Mouse (Mus musculus) hindbrain, embryonic 14.5 days (tissue): ENCODE measurements around the gene Slc5a5. TPM values are rescaled to one million over a fixed set of nuclear protein-coding genes. Genes with fewer than 3 reads are reported as not detected.

Experiments used
- ATAC-seq: fragments of 200-750 bp; cut with Nextera tagmentation; 2 replicates; pipeline ENCODE4 v1.8.0; 2017; ENCODE audit warnings: moderate number of reproducible peaks, mild to moderate bottlenecking, moderate TSS enrichment, moderate library complexity; ENCODE audit not compliant: low FRiP score
- DNase-seq: peaks from one replicate; pipeline ENCODE4 v3.0.0-alpha.2; 2015; ENCODE audit warnings: low spot score
- H3K27ac ChIP-seq: fragments of 300-500 bp; sonication (generic); 2 replicates; pipeline ENCODE4 v1.5.1; 2014; ENCODE audit warnings: mild to moderate bottlenecking, moderate library complexity
- H3K27me3 ChIP-seq: fragments of 300-500 bp; sonication (generic); 2 replicates; pipeline ENCODE4 v1.6.1; 2014; ENCODE audit warnings: mild to moderate bottlenecking, low read length, mixed read lengths; ENCODE audit not compliant: control insufficient read depth, insufficient read depth
- H3K36me3 ChIP-seq: fragments of 300-500 bp; sonication (generic); replicated peaks from 2 replicates; pipeline ENCODE4 v1.6.1; 2014; ENCODE audit not compliant: control insufficient read depth, insufficient read depth
- H3K4me1 ChIP-seq: fragments of 300-500 bp; sonication (generic); replicated peaks from 2 replicates; pipeline ENCODE4 v1.6.1; 2014; ENCODE audit warnings: antibody characterized with exemption, low read length, mixed read lengths; ENCODE audit not compliant: control insufficient read depth, insufficient read depth
- H3K4me2 ChIP-seq: fragments of 300-500 bp; sonication (generic); replicated peaks from 2 replicates; pipeline ENCODE4 v1.6.1; 2014; ENCODE audit warnings: mild to moderate bottlenecking, moderate library complexity
- H3K4me3 ChIP-seq: fragments of 300-500 bp; sonication (generic); replicated peaks from 2 replicates; pipeline ENCODE4 v1.5.1; 2014; ENCODE audit warnings: mild to moderate bottlenecking, low read length
- H3K9ac ChIP-seq: fragments of 300-500 bp; sonication (generic); 2 replicates; pipeline ENCODE4 v1.6.1; 2014
- H3K9me3 ChIP-seq: fragments of 300-500 bp; sonication (generic); 2 replicates; pipeline ENCODE4 v1.6.1; 2016; ENCODE audit warnings: low read length; ENCODE audit not compliant: control insufficient read depth
- WGBS: fragments of 180-500 bp; shearing (Covaris S2); extraction: QIAGEN DNeasy Blood & Tissue Kit; methylation state at CpG from one replicate; pipeline ENCODE4 v1.1.7; 2014; 5-methylcytosine and 5-hydroxymethylcytosine counted together
- microRNA counts: library from miRNA; unstranded; fragments of <30 nt; microRNA quantifications from one replicate; lab custom pipeline; 2016
- microRNA-seq: library from miRNA; unstranded; fragments of <30 nt; microRNA quantifications from one replicate; pipeline ENCODE4, GENCODE M21; 2016
- polyA plus RNA-seq: library from polyadenylated mRNA; unstranded; fragments of >200 nt; fragmentation: Nextera tagmentation; extraction: Ambion mirVana; gene quantifications from 2 replicates; pipeline ENCODE4 v1.2.1, GENCODE M21; 2014

Slc5a5 gene
- polyA plus RNA-seq, 1 experiment from 2014 or later: 1.5 TPM

DNA sequence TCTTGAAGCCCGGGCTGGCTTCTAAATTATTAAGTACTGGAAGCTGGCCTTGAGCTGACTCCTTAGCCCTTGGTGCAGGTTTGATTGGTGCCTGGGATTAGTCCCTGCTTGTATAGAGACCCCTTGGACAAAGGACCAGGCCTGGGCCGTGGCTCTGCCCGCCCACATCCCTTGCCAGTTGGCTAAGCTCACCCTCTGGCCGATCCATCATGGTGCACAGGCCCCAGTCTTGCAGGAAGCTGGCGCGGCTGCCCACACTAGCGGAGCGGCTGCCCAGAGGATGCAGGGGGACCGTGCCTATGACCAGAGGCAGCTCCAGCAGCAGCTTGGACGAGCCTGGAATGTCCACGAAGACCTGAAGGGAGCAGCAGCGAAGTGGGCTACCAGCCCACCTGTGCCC lies 55.9 kb downstream of the Slc5a5 start:
- Histone ChIP-seq H3K9me3 (no peaks in the 10 kb centered on the region), H3K4me1 (no peaks in the 10 kb centered on the region; the same call in 1 of the 2 replicates), H3K4me3 (no peak overlapping the region), H3K27ac (no peak overlapping the region), H3K36me3 (0 out of 2 replicates have a peak, but pooled peaks cover 10% of the 10 kb centered on the region), H3K27me3 (no peaks in the 10 kb centered on the region), H3K9ac (no peak overlapping the region), H3K4me2 (no peak overlapping the region)
- no peak for DNase-seq
- WGBS: 95% methylated on average over 12 of the region's 12 CpGs
- no peak for ATAC-seq

DNA sequence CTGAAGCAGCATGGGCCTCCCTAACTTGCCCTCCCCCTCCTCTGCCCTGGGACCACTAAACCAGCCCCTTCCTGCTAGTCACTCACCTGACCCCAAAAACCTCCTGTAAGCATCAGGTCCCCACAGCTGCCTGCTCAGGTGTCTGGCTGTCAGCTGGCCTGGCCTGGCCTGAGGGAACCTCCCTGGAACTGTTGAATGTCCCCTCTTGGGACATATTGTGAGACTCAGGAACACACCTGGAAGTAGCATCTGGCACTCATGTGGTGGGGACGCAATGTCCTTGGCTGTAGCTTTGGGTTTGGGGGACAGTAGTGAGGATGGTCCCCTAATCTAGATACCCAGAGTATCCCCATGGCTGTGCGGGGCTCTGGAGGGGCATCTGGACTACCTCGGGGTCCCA lies 58.5 kb downstream of the Slc5a5 start:
- no peaks in the 10 kb centered on the region for H3K9me3 ChIP-seq
- no peaks in the 10 kb centered on the region for H3K27me3 ChIP-seq
- ATAC-seq: no peak
- no peak for DNase-seq
- H3K27ac ChIP-seq: no peak overlapping the region
- H3K9ac ChIP-seq: no peak overlapping the region
- H3K4me2 ChIP-seq: no peak overlapping the region
- WGBS: 93% methylated on average over 3 of the region's 3 CpGs
- no peaks in the 10 kb centered on the region; the same call in 1 of the 2 replicates for H3K4me1 ChIP-seq
- 0 out of 2 replicates have a peak, but pooled peaks cover 10% of the 10 kb centered on the region for H3K36me3 ChIP-seq
- H3K4me3 ChIP-seq: no peak overlapping the region

DNA sequence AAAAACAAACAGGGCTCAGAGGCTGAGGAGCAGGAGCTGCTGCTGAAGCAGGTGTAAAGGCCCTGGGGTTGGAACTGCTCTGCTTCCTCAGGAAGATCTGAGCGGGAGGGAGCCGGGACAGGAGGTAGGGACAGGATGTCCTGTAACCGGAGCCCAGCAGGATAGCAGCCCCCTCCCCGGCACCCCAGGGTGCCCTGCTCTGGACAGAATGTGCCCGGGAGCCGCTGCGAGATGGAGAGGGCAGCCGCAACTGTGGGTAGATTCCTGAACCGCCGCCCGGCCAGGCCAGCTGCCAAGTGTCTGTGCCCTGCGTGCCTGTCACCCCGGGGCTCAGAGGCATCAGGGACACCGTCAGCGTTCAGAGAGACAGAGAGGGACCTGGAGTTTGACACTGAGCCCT lies 59.0 kb downstream of the Slc5a5 start:
- Histone ChIP-seq H3K9me3 (no peaks in the 10 kb centered on the region), H3K9ac (no peak overlapping the region), H3K4me1 (no peaks in the 10 kb centered on the region; the same call in 1 of the 2 replicates), H3K27me3 (no peaks in the 10 kb centered on the region), H3K27ac (no peak overlapping the region), H3K36me3 (0 out of 2 replicates have a peak, but pooled peaks cover 10% of the 10 kb centered on the region), H3K4me3 (no peak overlapping the region), H3K4me2 (no peak overlapping the region)
- DNase-seq: no peak
- ATAC-seq: no peak
- WGBS: 52% methylated on average over 15 of the region's 15 CpGs

DNA sequence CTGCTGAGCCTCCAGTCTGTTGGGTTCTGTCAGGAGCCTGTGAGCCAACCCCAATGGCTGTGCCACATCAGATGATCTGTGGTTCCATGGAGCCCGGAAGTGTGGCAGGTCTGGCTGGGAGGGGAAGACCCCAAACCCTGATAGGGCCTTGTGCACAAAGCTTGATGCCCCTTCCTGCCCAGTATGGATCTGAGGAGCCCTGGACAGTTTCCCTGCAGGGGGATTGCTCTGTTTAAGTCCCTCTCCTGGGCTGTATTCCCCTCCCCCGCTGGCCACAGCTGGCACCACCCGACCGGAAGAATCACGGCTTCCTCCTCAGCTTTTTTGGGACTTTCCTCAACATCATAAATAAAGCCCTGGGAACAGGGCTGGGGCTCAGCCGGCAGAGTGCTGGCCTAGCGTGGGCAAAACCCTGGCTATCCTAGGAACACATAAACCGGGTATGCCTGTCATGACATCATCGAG lies 59.5 kb downstream of the Slc5a5 start:
- Histone ChIP-seq H3K36me3 (0 out of 2 replicates have a peak, but pooled peaks cover 10% of the 10 kb centered on the region), H3K9ac (no peak overlapping the region), H3K9me3 (no peaks in the 10 kb centered on the region), H3K4me2 (no peak overlapping the region), H3K4me1 (no peaks in the 10 kb centered on the region), H3K27ac (no peak overlapping the region), H3K27me3 (no peaks in the 10 kb centered on the region), H3K4me3 (no peak overlapping the region)
- no peak for ATAC-seq
- 53% methylated on average over 9 of the region's 9 CpGs for WGBS
- no peak for DNase-seq

MicroRNAs within 50 kb of the gene (microRNA counts, 519-probe panel; counts per million panel counts)
- not detected for microRNA mmu-miR-1969 (lab: Ali Mortazavi, UCI)

Small RNA genes within 50 kb of the gene (microRNA-seq; reads per million reads assigned to microRNA genes)
- gene Mir1969 (11.3 reads per million, percentile 31 among the genes with 10 or more reads in this experiment), gene Mir7067 (0.81 reads per million)

Other genes starting within 250 kb of the Slc5a5 start
- gene Pgpep1, start 232.4 kb downstream of the Slc5a5 start, polyA plus RNA-seq: 74.0 and 89.3 TPM in 2 replicates
- gene Lsm4, start 219.5 kb downstream of the Slc5a5 start, polyA plus RNA-seq: 180 and 197 TPM in 2 replicates
- gene Jund, start 193.8 kb downstream of the Slc5a5 start, polyA plus RNA-seq: 128 and 144 TPM in 2 replicates
- gene Iqcn, start 189.3 kb downstream of the Slc5a5 start, polyA plus RNA-seq: 0.07 and 0.15 TPM in 2 replicates
- gene Gm3336, start 174.2 kb downstream of the Slc5a5 start, polyA plus RNA-seq: not detected in 2 replicates
- 0.21 and 0.32 TPM in 2 replicates for gene Pde4c, start 169.0 kb downstream of the Slc5a5 start, polyA plus RNA-seq
- gene Rab3a, start 138.1 kb downstream of the Slc5a5 start, polyA plus RNA-seq: 519 and 565 TPM in 2 replicates
- 34.4 and 43.5 TPM in 2 replicates for gene Mpv17l2, start 131.8 kb downstream of the Slc5a5 start, polyA plus RNA-seq
- 83.0 and 84.6 TPM in 2 replicates for gene Pik3r2, start 116.0 kb downstream of the Slc5a5 start, polyA plus RNA-seq
- 23.3 and 26.6 TPM in 2 replicates for gene Mast3, start 87.7 kb downstream of the Slc5a5 start, polyA plus RNA-seq
- gene Il12rb1, start 84.3 kb downstream of the Slc5a5 start, polyA plus RNA-seq: 0.09 TPM in 1 of 2 replicates, not detected in the other
- gene Arrdc2, start 53.0 kb downstream of the Slc5a5 start, polyA plus RNA-seq: 7.2 and 8.7 TPM in 2 replicates
- gene Kcnn1, start 29.5 kb downstream of the Slc5a5 start, polyA plus RNA-seq: 10.0 and 14.3 TPM in 2 replicates
- gene Ccdc124, start 18.8 kb downstream of the Slc5a5 start, polyA plus RNA-seq: 155 and 158 TPM in 2 replicates
- 2,214 and 2,704 TPM in 2 replicates for gene Rpl18a, start 4.7 kb upstream of the Slc5a5 start, polyA plus RNA-seq
- gene Map1s, start 13.2 kb upstream of the Slc5a5 start, polyA plus RNA-seq: 49.6 and 51.4 TPM in 2 replicates